Mouse (Mus musculus) thymus, adult 18-20 months (tissue): ENCODE results near the gene Eme2.
A peak's percentile ranks its signal among the peaks of the same experiment; 100 is the strongest.

Experiments used
- DNase-seq, 2 experiments: peaks; one replicate each; pipeline ENCODE4 v3.0.0; 2022; ENCODE audit warnings: mixed read lengths in 2 of 2

Eme2 gene

GRCm38 (mm10) chr17:24896241-24896992 is 1.5 kb upstream of the Eme2 start, which contains the start of gene Nme3:
Gene Nme3, plus strand, starts transcription at chr17:24896500.
- DNase-seq: peak; percentile 64 to 70

GRCm38 (mm10) chr17:24895571-24896240 is 819 bp upstream of the Eme2 start:
- no peak for DNase-seq

GRCm38 (mm10) chr17:24894061-24894994 is 559 bp downstream of the Eme2 start:
- no peak for DNase-seq

- DNase-seq: no peak
Observed at GRCm38 (mm10) chr17:24893276-24893675, 1.6 kb downstream of the Eme2 start.

GRCm38 (mm10) chr17:24892785-24893184 is 2.1 kb downstream of the Eme2 start:
- DNase-seq: no peak

GRCm38 (mm10) chr17:24891321-24891720 is 3.6 kb downstream of the Eme2 start:
- no peak for DNase-seq

- no peak for DNase-seq
Observed at GRCm38 (mm10) chr17:24890151-24891092, 4.5 kb downstream of the Eme2 start.

GRCm38 (mm10) chr17:24888862-24889261 is 6.0 kb downstream of the Eme2 start:
- DNase-seq: no peak

GRCm38 (mm10) chr17:24887291-24888080 is 7.4 kb downstream of the Eme2 start:
- no peak for DNase-seq

- no peak for DNase-seq
Observed at GRCm38 (mm10) chr17:24886932-24887271, 8.0 kb downstream of the Eme2 start.

- DNase-seq: peak; percentile 92 to 99
Observed at GRCm38 (mm10) chr17:24886134-24886931, 8.6 kb downstream of the Eme2 start, which contains the start of the genes Nubp2 and Spsb3. Gene Nubp2, minus strand, starts transcription at chr17:24886349. Gene Spsb3, plus strand, starts transcription at chr17:24886643.

- DNase-seq: no peak
Observed at GRCm38 (mm10) chr17:24885356-24886133, 9.3 kb downstream of the Eme2 start.

- no peak for DNase-seq
Observed at GRCm38 (mm10) chr17:24884391-24884790, 10.5 kb downstream of the Eme2 start.

- DNase-seq: no peak
Observed at GRCm38 (mm10) chr17:24881738-24882440, 13.0 kb downstream of the Eme2 start.

- DNase-seq: no peak
Observed at GRCm38 (mm10) chr17:24878531-24878930, 16.4 kb downstream of the Eme2 start.

- DNase-seq: peak in 1 of 2 experiments; percentile 51
Observed at GRCm38 (mm10) chr17:24878117-24878397, 16.8 kb downstream of the Eme2 start.

- DNase-seq: no peak
Observed at GRCm38 (mm10) chr17:24877336-24878116, 17.4 kb downstream of the Eme2 start.

GRCm38 (mm10) chr17:24874989-24875388 is 19.9 kb downstream of the Eme2 start:
- no peak for DNase-seq
